Mouse (Mus musculus) intestine, embryonic 15.5 days (tissue): ENCODE measurements around the gene Pnpla2. TPM values are rescaled to one million over a fixed set of nuclear protein-coding genes. Genes with fewer than 3 reads are reported as not detected.

Source experiments
- ATAC-seq: fragments of 200-750 bp; cut with Nextera tagmentation; 2 replicates; pipeline ENCODE4 v1.8.0; 2017; ENCODE audit warnings: moderate TSS enrichment, moderate library complexity
- H3K27ac ChIP-seq: fragments of 300-500 bp; sonication (generic); 2 replicates; pipeline ENCODE4 v1.5.1; 2015; ENCODE audit warnings: mild to moderate bottlenecking, inconsistent platforms
- H3K27me3 ChIP-seq: fragments of 300-500 bp; sonication (generic); replicated peaks from 2 replicates; pipeline ENCODE4 v1.6.1; 2015; ENCODE audit warnings: inconsistent platforms
- H3K36me3 ChIP-seq: fragments of 300-500 bp; sonication (generic); 2 replicates; pipeline ENCODE4 v1.6.1; 2015; ENCODE audit warnings: inconsistent platforms
- H3K4me1 ChIP-seq: fragments of 300-500 bp; sonication (generic); replicated peaks from 2 replicates; pipeline ENCODE4 v1.6.1; 2015; ENCODE audit warnings: inconsistent platforms
- H3K4me2 ChIP-seq: fragments of 300-500 bp; sonication (generic); replicated peaks from 2 replicates; pipeline ENCODE4 v1.6.1; 2015; ENCODE audit warnings: mild to moderate bottlenecking, inconsistent platforms
- H3K4me3 ChIP-seq: fragments of 300-500 bp; sonication (generic); replicated peaks from 2 replicates; pipeline ENCODE4 v1.5.1; 2015; ENCODE audit warnings: inconsistent platforms
- H3K9ac ChIP-seq: fragments of 300-500 bp; sonication (generic); 2 replicates; pipeline ENCODE4 v1.6.1; 2015; ENCODE audit warnings: inconsistent platforms
- H3K9me3 ChIP-seq: fragments of 300-500 bp; sonication (generic); 2 replicates; pipeline ENCODE4 v1.6.1; 2016; ENCODE audit warnings: inconsistent platforms
- WGBS: fragments of 180-500 bp; shearing (Covaris S2); methylation state at CpG from one replicate; pipeline ENCODE4 v1.1.7; 2015; 5-methylcytosine and 5-hydroxymethylcytosine counted together
- polyA plus RNA-seq: library from polyadenylated mRNA; unstranded; fragments of >200 nt; fragmentation: Nextera tagmentation; extraction: Ambion mirVana; gene quantifications from 2 replicates; pipeline ENCODE4 v1.2.1, GENCODE M21; 2015

The Pnpla2 gene
- polyA plus RNA-seq, 1 experiment from 2014 or later, result 35.1 TPM

DNA sequence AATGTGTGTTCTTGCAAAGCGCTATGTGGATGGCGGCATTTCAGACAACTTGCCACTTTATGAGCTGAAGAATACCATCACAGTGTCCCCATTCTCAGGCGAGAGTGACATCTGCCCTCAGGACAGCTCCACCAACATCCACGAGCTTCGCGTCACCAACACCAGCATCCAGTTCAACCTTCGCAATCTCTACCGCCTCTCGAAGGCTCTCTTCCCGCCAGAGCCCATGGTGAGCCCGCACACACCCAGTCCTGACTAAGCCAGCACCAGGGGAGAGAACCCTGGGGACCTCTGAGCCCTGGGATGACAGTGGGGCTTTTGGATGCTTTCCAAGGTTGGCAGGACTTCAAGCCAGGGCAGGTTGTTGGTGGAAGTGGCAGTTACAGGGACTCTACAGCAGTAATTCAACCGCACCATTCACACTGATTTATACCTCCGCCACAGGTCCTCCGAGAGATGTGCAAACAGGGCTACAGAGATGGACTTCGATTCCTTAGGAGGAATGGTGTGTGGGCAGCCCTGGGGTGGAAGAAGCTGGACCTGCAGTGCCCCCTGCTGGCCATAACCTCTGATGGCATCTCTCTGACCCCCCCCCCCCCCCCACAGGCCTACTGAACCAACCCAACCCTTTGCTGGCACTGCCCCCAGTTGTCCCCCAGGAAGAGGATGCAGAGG is 3.1 kb downstream of the Pnpla2 start:
- Histone ChIP-seq H3K9ac (no peak overlapping the region), H3K36me3 (peaks cover 5% of the 10 kb centered on the region), H3K27ac (no peak overlapping the region), H3K4me1 (peaks cover 42% of the 10 kb centered on the region), H3K9me3 (no peaks in the 10 kb centered on the region), H3K4me3 (no peak overlapping the region), H3K4me2 (no peak overlapping the region), H3K27me3 (peaks cover 23% of the 10 kb centered on the region)
- WGBS, result 77% methylated on average over 15 of the region's 15 CpGs
- no peak for ATAC-seq

DNA sequence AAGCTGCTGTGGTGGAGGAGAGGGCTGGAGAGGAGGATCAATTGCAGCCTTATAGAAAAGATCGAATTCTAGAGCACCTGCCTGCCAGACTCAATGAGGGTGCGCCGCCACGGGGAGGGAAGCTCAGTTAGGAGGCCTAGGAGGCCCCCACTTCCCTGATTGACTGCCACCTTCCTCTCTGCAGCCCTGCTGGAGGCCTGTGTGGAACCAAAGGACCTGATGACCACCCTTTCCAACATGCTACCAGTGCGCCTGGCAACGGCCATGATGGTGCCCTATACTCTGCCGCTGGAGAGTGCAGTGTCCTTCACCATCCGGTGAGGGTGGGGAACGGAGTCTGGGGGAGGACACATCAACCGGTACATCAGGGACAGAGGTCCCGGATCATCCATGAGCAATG is 3.7 kb downstream of the Pnpla2 start:
- H3K4me1 ChIP-seq, result peaks cover 42% of the 10 kb centered on the region
- H3K27me3 ChIP-seq, result peaks cover 28% of the 10 kb centered on the region
- no peak overlapping the region for H3K4me3 ChIP-seq
- H3K36me3 ChIP-seq, result peaks cover 5% of the 10 kb centered on the region
- ATAC-seq, result no peak
- H3K9me3 ChIP-seq, result no peaks in the 10 kb centered on the region
- H3K4me2 ChIP-seq, result no peak overlapping the region
- no peak overlapping the region for H3K27ac ChIP-seq
- WGBS, result 92% methylated on average over 11 of the region's 11 CpGs
- H3K9ac ChIP-seq, result no peak overlapping the region

DNA sequence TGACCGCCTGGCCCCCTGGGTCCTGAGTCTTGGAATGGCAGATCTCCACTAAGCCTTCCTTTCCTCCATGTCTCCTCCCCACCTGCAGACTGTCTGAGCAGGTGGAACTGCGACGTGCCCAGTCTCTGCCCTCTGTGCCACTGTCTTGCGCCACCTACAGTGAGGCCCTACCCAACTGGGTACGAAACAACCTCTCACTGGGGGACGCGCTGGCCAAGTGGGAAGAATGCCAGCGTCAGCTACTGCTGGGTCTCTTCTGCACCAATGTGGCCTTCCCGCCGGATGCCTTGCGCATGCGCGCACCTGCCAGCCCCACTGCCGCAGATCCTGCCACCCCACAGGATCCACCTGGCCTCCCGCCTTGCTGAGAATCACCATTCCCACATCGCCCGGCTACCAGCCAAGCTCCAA is 4.3 kb downstream of the Pnpla2 start:
- WGBS, result 90% methylated on average over 17 of the region's 17 CpGs
- no peak overlapping the region for H3K4me2 ChIP-seq
- H3K9ac ChIP-seq, result no peak overlapping the region
- H3K4me3 ChIP-seq, result no peak overlapping the region
- no peak overlapping the region for H3K27ac ChIP-seq
- no peaks in the 10 kb centered on the region for H3K9me3 ChIP-seq
- peaks cover 43% of the 10 kb centered on the region for H3K4me1 ChIP-seq
- peaks cover 5% of the 10 kb centered on the region for H3K36me3 ChIP-seq
- H3K27me3 ChIP-seq, result peaks cover 35% of the 10 kb centered on the region
- no peak for ATAC-seq

DNA sequence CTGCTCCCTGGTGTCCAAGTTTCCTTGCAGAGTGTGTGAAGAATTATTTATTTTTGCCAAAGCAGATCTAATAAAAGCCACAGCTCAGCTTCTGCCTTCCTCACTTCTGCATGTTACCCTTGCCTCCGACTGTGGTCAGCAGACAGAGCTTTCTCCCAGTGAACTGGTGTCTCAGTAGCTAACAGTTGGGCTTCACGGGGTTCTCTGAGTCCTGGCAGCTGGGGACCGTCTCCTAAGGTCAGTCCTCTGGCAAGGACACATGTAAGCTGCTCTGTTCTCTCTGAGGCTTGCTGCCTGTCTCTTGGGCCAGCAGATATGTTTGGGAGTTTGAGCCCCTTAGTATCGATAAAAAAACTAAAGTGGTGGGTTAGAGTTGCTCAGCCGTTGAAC is 5.0 kb downstream of the Pnpla2 start:
- no peaks in the 10 kb centered on the region for H3K9me3 ChIP-seq
- H3K27ac ChIP-seq, result peak overlapping the region; percentile 15; the same call in 1 of the 2 replicates
- peaks cover 5% of the 10 kb centered on the region for H3K36me3 ChIP-seq
- H3K4me1 ChIP-seq, result peaks cover 43% of the 10 kb centered on the region
- H3K27me3 ChIP-seq, result peaks cover 41% of the 10 kb centered on the region
- no peak overlapping the region for H3K4me3 ChIP-seq
- ATAC-seq, result no peak
- H3K4me2 ChIP-seq, result no peak overlapping the region
- WGBS, result 50% methylated on average over 5 of the region's 5 CpGs
- no peak overlapping the region for H3K9ac ChIP-seq

GRCm38 (mm10) chr7:141460391-141461113 is 5.6 kb downstream of the Pnpla2 start, which contains the start of gene Cracr2b:
Gene Cracr2b, plus strand, starts transcription at chr7:141461094.
- 53% methylated on average over 15 of the region's 15 CpGs for WGBS
- Histone ChIP-seq H3K4me2 (peak within 1 kb of the TSS; percentile 92), H3K9me3 (no peaks in the 10 kb centered on the region), H3K36me3 (peaks cover 5% of the 10 kb centered on the region), H3K4me1 (peaks cover 45% of the 10 kb centered on the region), H3K27ac (peak within 1 kb of the TSS; percentile 56), H3K27me3 (peaks cover 43% of the 10 kb centered on the region), H3K4me3 (peak within 1 kb of the TSS; percentile 49), H3K9ac (peak within 1 kb of the TSS; percentile 62)
- no peak for ATAC-seq

- Histone ChIP-seq H3K4me1 (peaks cover 40% of the 10 kb centered on the region), H3K4me2 (peak overlapping the region; percentile 92), H3K36me3 (peaks cover 5% of the 10 kb centered on the region), H3K9ac (peak overlapping the region; percentile 62), H3K27me3 (peaks cover 45% of the 10 kb centered on the region), H3K27ac (peak overlapping the region; percentile 56), H3K9me3 (no peaks in the 10 kb centered on the region), H3K4me3 (peak overlapping the region; percentile 49)
- ATAC-seq, result peak; percentile 18
- 2% methylated on average over 59 of the region's 59 CpGs for WGBS
Observed at GRCm38 (mm10) chr7:141461521-141462332, 6.7 kb downstream of the Pnpla2 start.

DNA sequence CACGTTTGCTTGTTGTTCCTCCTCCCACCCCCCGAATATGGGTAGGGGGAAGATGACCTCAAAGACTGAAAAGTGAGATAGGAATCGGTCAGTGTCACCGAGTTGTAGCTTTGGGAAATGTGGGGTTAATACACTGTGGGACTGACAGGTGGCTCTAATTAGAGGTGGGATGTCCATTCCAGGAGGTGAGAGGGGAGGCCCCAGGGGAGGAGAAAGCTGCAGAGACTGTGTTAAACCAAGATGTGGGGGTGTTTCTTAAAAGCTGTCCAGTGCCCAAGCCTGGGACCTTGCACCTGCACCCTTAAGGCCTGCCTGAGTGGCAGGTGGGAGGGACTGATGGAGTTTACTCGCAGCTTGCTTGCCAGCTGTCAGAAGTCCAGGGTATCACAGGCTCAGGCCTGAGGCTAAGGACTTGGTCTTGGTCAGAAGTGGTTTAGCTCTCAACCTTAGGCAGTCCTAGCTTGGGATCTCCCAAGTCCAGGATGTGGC is 7.4 kb downstream of the Pnpla2 start:
- H3K27me3 ChIP-seq, result peaks cover 47% of the 10 kb centered on the region
- H3K9ac ChIP-seq, result peak overlapping the region; percentile 62
- WGBS, result 16% methylated on average over 5 of the region's 5 CpGs
- peak overlapping the region; percentile 56; the same call in 1 of the 2 replicates for H3K27ac ChIP-seq
- H3K4me1 ChIP-seq, result peaks cover 44% of the 10 kb centered on the region
- no peaks in the 10 kb centered on the region for H3K9me3 ChIP-seq
- H3K4me2 ChIP-seq, result peak overlapping the region; percentile 92
- peaks cover 5% of the 10 kb centered on the region for H3K36me3 ChIP-seq
- ATAC-seq, result no peak
- H3K4me3 ChIP-seq, result peak overlapping the region; percentile 49

DNA sequence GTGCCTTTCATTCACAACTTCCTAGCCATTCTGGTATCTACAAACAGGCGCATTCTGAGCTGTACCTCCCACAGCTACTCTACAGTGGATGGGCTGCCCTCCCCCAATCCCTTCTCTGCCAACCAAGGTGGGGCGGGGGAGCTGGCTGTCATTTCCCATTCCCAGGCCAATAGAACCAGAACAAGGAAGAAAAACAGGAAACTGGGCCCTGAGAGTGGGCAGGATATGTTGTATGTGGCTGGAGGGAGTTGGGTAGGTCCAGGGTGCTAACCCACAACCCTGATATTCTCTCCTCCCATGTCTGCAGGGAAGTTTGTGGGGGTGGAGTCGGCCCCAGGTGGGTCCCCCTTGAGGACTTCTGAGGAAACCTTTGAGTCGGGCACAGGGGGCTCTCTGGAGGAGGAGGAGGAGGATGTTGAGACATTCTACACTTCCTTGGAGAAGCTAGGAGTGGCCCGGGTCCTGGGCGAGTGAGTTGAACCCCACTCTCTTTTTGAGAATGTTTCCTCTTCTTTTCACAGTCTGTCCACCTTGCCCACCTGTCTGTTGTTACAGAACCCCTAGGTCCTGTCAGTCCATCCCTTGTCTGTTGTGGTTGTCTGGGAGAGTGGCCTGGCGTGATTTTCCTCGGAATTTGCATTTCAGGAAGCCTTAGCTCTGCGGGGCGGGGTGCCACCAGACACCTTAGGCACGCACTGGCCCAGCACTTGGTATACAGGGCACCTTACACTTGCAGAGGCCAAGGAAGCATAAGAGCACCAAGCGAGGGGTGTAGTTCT is 9.0 kb downstream of the Pnpla2 start:
- Histone ChIP-seq H3K36me3 (peaks cover 5% of the 10 kb centered on the region), H3K9ac (peak overlapping the region; percentile 5; the same call in 1 of the 2 replicates), H3K27me3 (peaks cover 47% of the 10 kb centered on the region), H3K4me1 (peaks cover 53% of the 10 kb centered on the region), H3K4me2 (peak overlapping the region; percentile 52), H3K27ac (no peak overlapping the region), H3K4me3 (0 out of 2 replicates have a peak overlapping the region, but pooled peaks have one; percentile 11), H3K9me3 (no peaks in the 10 kb centered on the region)
- no peak for ATAC-seq
- WGBS, result 44% methylated on average over 12 of the region's 12 CpGs

DNA sequence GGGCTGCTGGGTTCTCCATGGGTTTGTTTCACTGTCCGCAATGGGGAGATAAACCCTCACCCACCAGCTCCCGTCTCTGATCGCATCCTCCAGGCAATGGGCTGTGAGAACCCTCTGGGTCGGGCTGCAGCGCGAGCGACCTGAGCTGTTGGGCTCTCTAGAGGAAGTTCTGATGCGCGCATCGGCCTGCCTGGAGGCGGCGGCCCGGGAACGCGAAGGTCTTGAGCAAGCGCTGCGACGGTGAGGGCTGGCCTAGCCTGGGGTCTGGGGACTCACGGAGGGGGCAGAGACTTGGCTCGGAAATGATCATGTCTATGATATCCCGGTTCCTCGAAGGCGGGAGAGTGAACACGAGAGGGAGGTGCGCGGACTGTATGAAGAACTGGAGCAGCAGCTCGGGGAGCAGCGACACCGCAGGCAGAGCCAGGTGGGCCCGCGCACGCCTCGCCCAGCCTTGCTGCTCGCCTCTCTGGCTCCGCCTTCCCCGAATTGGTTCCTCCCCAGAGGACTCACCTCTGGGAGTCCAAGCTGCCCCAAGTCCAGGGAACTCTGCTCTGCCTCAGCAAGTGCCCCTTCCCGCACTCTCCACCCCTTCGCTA is 9.7 kb downstream of the Pnpla2 start:
- Histone ChIP-seq H3K4me1 (peaks cover 60% of the 10 kb centered on the region), H3K36me3 (0 out of 2 replicates have a peak, but pooled peaks cover under 1% of the 10 kb centered on the region), H3K27ac (no peak overlapping the region), H3K4me2 (peak overlapping the region; percentile 52), H3K27me3 (peaks cover 47% of the 10 kb centered on the region), H3K9ac (peak overlapping the region; percentile 27; the same call in 1 of the 2 replicates), H3K4me3 (peak overlapping the region; percentile 11; the same call in 1 of the 2 replicates), H3K9me3 (no peaks in the 10 kb centered on the region)
- ATAC-seq, result no peak
- WGBS, result 11% methylated on average over 38 of the region's 38 CpGs

- Histone ChIP-seq H3K4me1 (peaks cover 58% of the 10 kb centered on the region), H3K9me3 (no peaks in the 10 kb centered on the region), H3K27ac (no peak overlapping the region), H3K36me3 (peaks cover 8% of the 10 kb centered on the region), H3K27me3 (peaks cover 47% of the 10 kb centered on the region), H3K9ac (peak overlapping the region; percentile 21; the same call in 1 of the 2 replicates), H3K4me3 (no peak overlapping the region), H3K4me2 (no peak overlapping the region)
- WGBS, result 34% methylated on average over 10 of the region's 10 CpGs
- no peak for ATAC-seq
Observed at GRCm38 (mm10) chr7:141465388-141466044, 10.5 kb downstream of the Pnpla2 start.

DNA sequence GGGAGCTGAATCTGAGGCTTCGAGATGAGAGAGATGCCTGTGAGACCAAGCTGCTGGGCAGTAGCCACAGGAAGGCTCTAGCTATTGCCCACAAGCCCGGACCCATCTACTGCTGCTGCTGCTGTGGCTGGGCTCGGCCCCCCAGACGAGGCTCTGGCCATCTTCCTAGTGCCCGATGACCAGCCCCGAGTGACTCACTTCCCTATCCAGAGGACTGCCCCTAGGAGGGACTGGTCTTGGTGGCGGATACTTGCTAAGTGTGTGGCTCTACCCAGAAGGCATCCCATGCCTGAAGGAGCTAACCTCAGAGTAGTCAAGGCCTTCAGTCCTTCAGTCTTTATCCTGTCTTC is 11.0 kb downstream of the Pnpla2 start:
- Histone ChIP-seq H3K4me3 (no peak overlapping the region), H3K36me3 (peaks cover 13% of the 10 kb centered on the region), H3K9ac (no peak overlapping the region), H3K9me3 (no peaks in the 10 kb centered on the region), H3K4me1 (peaks cover 54% of the 10 kb centered on the region), H3K27ac (no peak overlapping the region), H3K4me2 (no peak overlapping the region), H3K27me3 (peaks cover 44% of the 10 kb centered on the region)
- ATAC-seq, result no peak
- WGBS, result 83% methylated on average over 7 of the region's 7 CpGs
